Mouse (Mus musculus) MEL (cell line): Measurements from ENCODE around the gene Elf5. TPM values are rescaled to one million over a fixed set of nuclear protein-coding genes. Genes with fewer than 3 reads are reported as not detected.

ENCODE experiments used
- DNase-seq: peaks from one replicate; pipeline ENCODE4 v3.0.0; 2011; ENCODE audit warnings: low read depth, low spot score
- H3K27ac ChIP-seq: 2 replicates; pipeline ENCODE4 v1.5.1; 2012; ENCODE audit warnings: low read depth, mild to moderate bottlenecking, control low read depth, low read length, moderate library complexity; ENCODE audit not compliant: control insufficient read depth
- H3K27me3 ChIP-seq, 2 experiments: fragments of 150-350 bp in 1 of 2; sonication (generic) in 1 of 2; 2 replicates each; pipeline ENCODE4 v1.6.1; 2012; ENCODE audit warnings: low read length in 2 of 2, mild to moderate bottlenecking in 2 of 2, improper control_type of control experiment in 1 of 2, moderate library complexity in 1 of 2; ENCODE audit not compliant: insufficient read depth in 2 of 2, control insufficient read depth in 1 of 2
- H3K36me3 ChIP-seq, 2 experiments: 2 replicates each; pipeline ENCODE4 v1.6.1; 2012 to 2014; ENCODE audit warnings: low read length in 2 of 2, improper control_type of control experiment in 1 of 2, inconsistent platforms in 1 of 2, mild to moderate bottlenecking in 1 of 2; ENCODE audit not compliant: insufficient read depth in 2 of 2, control insufficient read depth in 1 of 2
- H3K4me1 ChIP-seq, 2 experiments: fragments of 150-350 bp in 1 of 2; sonication (generic) in 1 of 2; 2 replicates each; pipeline ENCODE4 v1.6.1; 2012; ENCODE audit warnings: low read length in 2 of 2, improper control_type of control experiment in 1 of 2, mild to moderate bottlenecking in 1 of 2; ENCODE audit not compliant: insufficient read depth in 2 of 2, control insufficient read depth in 1 of 2
- H3K4me3 ChIP-seq, 2 experiments: fragments of 150-350 bp in 1 of 2; sonication (generic) in 1 of 2; 2 replicates each; pipeline ENCODE4 v1.5.1; 2012; ENCODE audit warnings: low read depth in 2 of 2, low read length in 2 of 2, mild to moderate bottlenecking in 2 of 2, moderate library complexity in 2 of 2, control low read depth in 1 of 2, improper control_type of control experiment in 1 of 2; ENCODE audit not compliant: control insufficient read depth in 1 of 2, insufficient read depth in 1 of 2
- H3K79me2 ChIP-seq: 2 replicates; pipeline ENCODE4 v1.6.1; 2012; ENCODE audit warnings: mild to moderate bottlenecking, low read length, moderate library complexity; ENCODE audit not compliant: control insufficient read depth, poor library complexity, insufficient read depth
- H3K9ac ChIP-seq: 2 replicates; pipeline ENCODE4 v1.6.1; 2012; ENCODE audit warnings: low read depth, mild to moderate bottlenecking, control low read depth, low read length, moderate library complexity; ENCODE audit not compliant: control insufficient read depth, poor library complexity, severe bottlenecking
- H3K9me3 ChIP-seq: fragments of 150-350 bp; sonication (generic); replicated peaks from 2 replicates; pipeline ENCODE4 v1.6.1; 2012; ENCODE audit warnings: mild to moderate bottlenecking, low read length, improper control_type of control experiment, moderate library complexity; ENCODE audit not compliant: insufficient read depth
- BHLHE40 ChIP-seq: IDR thresholded peaks from 2 replicates; pipeline ENCODE4 v1.6.1; 2012; ENCODE audit warnings: low read depth, mild to moderate bottlenecking, inconsistent platforms, low read length, improper control_type of control experiment, borderline replicate concordance
- CTCF ChIP-seq, 3 experiments: IDR thresholded peaks in 2 of 3; conservative IDR thresholded peaks in 1 of 3; 2 replicates each; pipeline ENCODE4 v1.5.1; 2011 to 2012; ENCODE audit warnings: low read length in 3 of 3, low read depth in 2 of 3, mild to moderate bottlenecking in 2 of 3, improper control_type of control experiment in 1 of 3, inconsistent platforms in 1 of 3, mixed read lengths in 1 of 3, moderate library complexity in 1 of 3; ENCODE audit not compliant: control insufficient read depth in 1 of 3, insufficient read depth in 1 of 3, poor library complexity in 1 of 3, severe bottlenecking in 1 of 3
- ELF1 ChIP-seq: IDR thresholded peaks from 2 replicates; pipeline ENCODE4 v1.6.1; 2014; ENCODE audit warnings: low read depth, mild to moderate bottlenecking, inconsistent platforms, low read length, improper control_type of control experiment, moderate library complexity
- EP300 ChIP-seq, 2 experiments: IDR thresholded peaks; 2 replicates each; pipeline ENCODE4 v1.6.1; 2011; ENCODE audit warnings: improper control_type of control experiment in 2 of 2, low read length in 2 of 2, low read depth in 1 of 2, mild to moderate bottlenecking in 1 of 2
- MAX ChIP-seq: IDR thresholded peaks from 2 replicates; pipeline ENCODE4 v1.6.1; 2011; ENCODE audit warnings: low read length, improper control_type of control experiment
- MAZ ChIP-seq: IDR thresholded peaks from 2 replicates; pipeline ENCODE4 v1.6.1; 2012; ENCODE audit warnings: low read depth, mild to moderate bottlenecking, inconsistent platforms, low read length, improper control_type of control experiment
- MEF2A ChIP-seq: IDR thresholded peaks from 2 replicates; pipeline ENCODE4 v1.6.1; 2014; ENCODE audit warnings: low read depth, mild to moderate bottlenecking, inconsistent platforms, low read length, improper control_type of control experiment; ENCODE audit not compliant: poor library complexity, insufficient replicate concordance, severe bottlenecking; ENCODE audit errors: extremely low read depth
- MXI1 ChIP-seq: IDR thresholded peaks from 2 replicates; pipeline ENCODE4 v1.6.1; 2011; ENCODE audit warnings: mild to moderate bottlenecking, low read depth, low read length, improper control_type of control experiment
- MYC ChIP-seq: IDR thresholded peaks from 2 replicates; pipeline ENCODE4 v1.6.1; 2011; ENCODE audit warnings: low read depth, mild to moderate bottlenecking, low read length, improper control_type of control experiment, moderate library complexity
- NELFE ChIP-seq: IDR thresholded peaks from 2 replicates; pipeline ENCODE4 v1.6.1; 2011; ENCODE audit warnings: low read depth, low read length, improper control_type of control experiment
- NRF1 ChIP-seq: IDR thresholded peaks from 2 replicates; pipeline ENCODE4 v1.6.1; 2014; ENCODE audit warnings: low read depth, mild to moderate bottlenecking, inconsistent platforms, low read length, improper control_type of control experiment, moderate library complexity; ENCODE audit not compliant: poor library complexity, insufficient read depth, severe bottlenecking
- POLR2AphosphoS2 ChIP-seq: IDR thresholded peaks from 2 replicates; pipeline ENCODE4 v1.6.1; 2011; ENCODE audit warnings: low read length, improper control_type of control experiment
- RAD21 ChIP-seq: IDR thresholded peaks from 2 replicates; pipeline ENCODE4 v1.6.1; 2011; ENCODE audit warnings: mild to moderate bottlenecking, low read depth, low read length, improper control_type of control experiment
- TAL1 ChIP-seq: IDR thresholded peaks from 2 replicates; pipeline ENCODE4 v1.6.1; 2012; ENCODE audit warnings: mild to moderate bottlenecking, inconsistent platforms, low read length, moderate library complexity, mixed read lengths
- ZMIZ1 ChIP-seq: IDR thresholded peaks from 2 replicates; pipeline ENCODE4 v1.6.1; 2012; ENCODE audit warnings: low read depth, mild to moderate bottlenecking, inconsistent platforms, low read length, improper control_type of control experiment, moderate library complexity
- ZNF384 ChIP-seq: IDR thresholded peaks from 2 replicates; pipeline ENCODE4 v1.6.1; 2012; ENCODE audit warnings: low read depth, mild to moderate bottlenecking, inconsistent platforms, low read length, improper control_type of control experiment
- polyA plus RNA-seq, 2 experiments: library from polyadenylated mRNA; stranded (reverse) in 1 of 2; unstranded in 1 of 2; fragments of >175 nt in 1 of 2; fragments of >200 nt in 1 of 2; gene quantifications; 2 replicates each; pipeline versions ENCODE4 v1.2.1 to v1.2.4; 2012; ENCODE audit warnings: low replicate concordance in 2 of 2, low read depth in 1 of 2; ENCODE audit not compliant: insufficient read length in 2 of 2, insufficient read depth in 1 of 2, missing spikeins in 1 of 2
- total RNA-seq: library from RNA; depleted of rRNA; stranded (reverse); fragments of 300-350 nt; gene quantifications from 2 replicates; pipeline ENCODE4 v1.2.3, GENCODE M21; 2012

The Elf5 gene
- total and polyA plus RNA-seq, 3 experiments = 0.07 TPM; not detected in 2

DNA sequence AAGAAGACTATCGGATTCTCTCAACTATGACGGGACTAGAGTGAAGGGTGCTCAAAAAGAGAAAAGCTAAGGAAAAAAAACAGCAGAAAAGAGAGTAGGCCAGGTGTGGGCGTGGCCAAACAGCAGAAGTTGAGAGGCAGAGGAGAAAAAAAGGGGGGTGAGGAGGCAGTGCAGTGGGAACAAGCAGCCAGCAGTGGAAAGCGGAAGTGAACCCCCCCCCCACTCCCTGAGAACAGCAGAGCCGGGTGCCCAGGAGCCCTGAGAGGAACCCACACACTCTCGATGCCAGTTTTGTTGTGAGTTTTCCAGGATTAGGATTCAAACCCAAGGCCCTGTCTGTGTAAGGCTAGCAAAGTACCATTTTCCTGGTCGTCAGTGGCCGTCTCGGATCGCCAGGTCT lies 47.6 kb downstream of the Elf5 start:
- no peaks in the 10 kb centered on the region for H3K27me3 ChIP-seq
- no peak for TF ChIP-seq ZMIZ1
- TF ChIP-seq ZNF384 = no peak
- TF ChIP-seq POLR2AphosphoS2 = no peak
- no peak overlapping the region for H3K9ac ChIP-seq
- H3K36me3 ChIP-seq = peaks cover 0 to 23% of the 10 kb centered on the region in 2 experiments; a peak in 2 of 4 replicates
- no peak for DNase-seq
- H3K4me1 ChIP-seq = no peaks in the 10 kb centered on the region
- H3K27ac ChIP-seq = no peak overlapping the region
- no peaks in the 10 kb centered on the region for H3K79me2 ChIP-seq
- no peaks in the 10 kb centered on the region for H3K9me3 ChIP-seq
- no peak overlapping the region for H3K4me3 ChIP-seq

GRCm38 (mm10) chr2:103461210-103461609 lies 49.7 kb downstream of the Elf5 start:
- Histone ChIP-seq H3K79me2 (no peaks in the 10 kb centered on the region), H3K36me3 (peaks cover 0 to 20% of the 10 kb centered on the region in 2 experiments; a peak in 2 of 4 replicates), H3K27me3 (no peaks in the 10 kb centered on the region), H3K9me3 (no peaks in the 10 kb centered on the region), H3K27ac (no peak overlapping the region), H3K4me3 (no peak overlapping the region), H3K9ac (no peak overlapping the region), H3K4me1 (no peaks in the 10 kb centered on the region)
- DNase-seq = no peak
- TF ChIP-seq MXI1 (no peak), TAL1 (no peak), MEF2A (no peak), MAX (no peak), MYC (no peak), EP300 (IDR thresholded peaks at IDR 0.05; ENCODE audit: low read depth in 1 of 2, low read length in 2 of 2) (no peak), NRF1 (no peak), MAZ (no peak), POLR2AphosphoS2 (no peak), ELF1 (no peak), BHLHE40 (no peak), NELFE (no peak), CTCF (IDR thresholded peaks at IDR 0.05 in 2 of 3, conservative IDR thresholded peaks at IDR 0.05 in 1 of 3; ENCODE audit: control insufficient read depth in 1 of 3, insufficient read depth in 1 of 3, low read depth in 2 of 3, low read length in 3 of 3, poor library complexity in 1 of 3, severe bottlenecking in 1 of 3) (no peak), RAD21 (no peak)
